Mouse (Mus musculus) myocyte (in vitro differentiated cells): ENCODE results near the gene Flt3.

Experiments used
- MAX ChIP-seq: IDR thresholded peaks from one replicate; pipeline ENCODE4 v1.6.1; 2011; ENCODE audit warnings: low read depth, mild to moderate bottlenecking, control low read depth
- POLR2AphosphoS2 ChIP-seq: IDR thresholded peaks from one replicate; pipeline ENCODE4 v1.6.1; 2011; ENCODE audit warnings: low read depth, control low read depth; ENCODE audit not compliant: insufficient read length

GRCm38 (mm10) chr5:147291764-147292505, 108.4 kb downstream of the Flt3 start:
- TF ChIP-seq MAX (no peak), POLR2AphosphoS2 (no peak)
